Mouse (Mus musculus): Measurements from ENCODE around the gene Itpkb.
A peak's percentile ranks its signal among the peaks of the same experiment; 100 is the strongest.

- TF ChIP-seq CTCF (IDR thresholded peaks at IDR 0.05; ENCODE audit: insufficient read depth, low read length) (no peak), POLR2A (IDR thresholded peaks at IDR 0.05; ENCODE audit: borderline replicate concordance, extremely low read depth, low read depth, low read length) (peak; percentile 25; the same call in 1 of the 2 replicates)
These were observed 54.2 kb downstream of the Itpkb start for GRCm38 (mm10) chr1:180384486-180384885.

Measured in lung, adult 2 months (tissue).